12 mouse cellular contexts compared by ENCODE assay signal in the genomic region with DNA sequence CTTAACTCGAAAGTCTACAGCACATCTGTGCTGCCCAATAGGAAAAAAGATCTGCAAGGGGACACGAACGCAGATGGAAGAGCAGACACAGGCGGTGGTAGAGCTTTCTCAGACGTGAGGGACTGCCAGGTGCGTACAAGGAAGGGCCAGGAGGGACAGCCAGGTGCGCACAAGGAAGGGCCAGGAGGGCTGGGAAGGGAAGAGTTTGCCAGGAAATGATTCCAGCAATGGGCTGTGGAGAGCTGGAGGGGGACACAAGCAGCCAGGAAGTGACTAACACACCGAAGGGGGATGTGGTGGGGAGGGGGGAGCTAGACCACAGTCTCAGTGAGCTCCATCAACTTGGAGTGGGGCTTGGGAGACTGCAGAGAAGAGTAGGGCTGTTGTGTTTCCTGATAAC. TPM values are rescaled to one million over a fixed set of nuclear protein-coding genes. Genes with fewer than 3 reads are reported as not detected.
DNase-seq lines count a peak whose midpoint lies in the region; ATAC-seq lines count a peak whose summit lies in the region.
"Had no signal": no experiment of that assay in that cellular context is flagged by ENCODE, and none has a peak within 500 bp of the region (broad histone marks: within the 10 kb centered on the region; RNA-seq: fewer than 3 reads in every experiment).

No protein-coding gene starts in this region.

- no peak overlapping the region for H3K4me3 ChIP-seq in heart, embryonic 12.5 days
- H3K4me3 ChIP-seq in midbrain, embryonic 10.5 days = no peak overlapping the region
- H3K4me3 ChIP-seq in midbrain, embryonic 15.5 days = no peak overlapping the region
- no peak overlapping the region for H3K4me3 ChIP-seq in intestine, embryonic 14.5 days (ENCODE audit: low read depth, low read length)
- no peak overlapping the region for H3K4me3 ChIP-seq in stomach, embryonic 16.5 days (replicated peaks; ENCODE audit: low read length)
- H3K4me3 ChIP-seq: megakaryocyte, embryonic 14.5 days had no signal

- H3K27me3 ChIP-seq in heart, embryonic 12.5 days (replicated peaks) = no peaks in the 10 kb centered on the region
- H3K27me3 ChIP-seq in midbrain, embryonic 10.5 days (ENCODE audit: low read depth, poor library complexity, severe bottlenecking) = no peaks in the 10 kb centered on the region
- no peaks in the 10 kb centered on the region for H3K27me3 ChIP-seq in midbrain, embryonic 15.5 days (replicated peaks)
- H3K27me3 ChIP-seq in intestine, embryonic 14.5 days (replicated peaks; ENCODE audit: control insufficient read depth, insufficient read depth, low read length) = no peaks in the 10 kb centered on the region
- no peaks in the 10 kb centered on the region for H3K27me3 ChIP-seq in stomach, embryonic 16.5 days (ENCODE audit: control insufficient read depth, insufficient read depth, low read length)

- no peak for ATAC-seq in heart, embryonic 12.5 days (ENCODE audit: insufficient number of reproducible peaks, low FRiP score)
- no peak for ATAC-seq in midbrain, embryonic 15.5 days (replicated peaks)
- no peak for ATAC-seq in intestine, embryonic 14.5 days (replicated peaks; ENCODE audit: low FRiP score, low TSS enrichment, low read depth)
- no peak for ATAC-seq in stomach, embryonic 16.5 days (ENCODE audit: insufficient read depth, low FRiP score)
- ATAC-seq: activated CD4-positive, CD25-positive, alpha-beta regulatory T cell, adult 4 months; forebrain, postnatal 0 days had no signal

- no peaks in the 10 kb centered on the region for H3K36me3 ChIP-seq in heart, embryonic 12.5 days
- peaks cover 17% of the 10 kb centered on the region for H3K36me3 ChIP-seq in midbrain, embryonic 10.5 days
- H3K36me3 ChIP-seq in midbrain, embryonic 15.5 days (replicated peaks) = no peaks in the 10 kb centered on the region
- H3K36me3 ChIP-seq in intestine, embryonic 14.5 days (ENCODE audit: control insufficient read depth, insufficient read depth, low read length) = no peaks in the 10 kb centered on the region
- no peaks in the 10 kb centered on the region for H3K36me3 ChIP-seq in stomach, embryonic 16.5 days (ENCODE audit: control insufficient read depth, insufficient read depth, low read length)

- no peak for DNase-seq in heart, adult 11 months
- no peak for DNase-seq in midbrain, embryonic 10.5 days (ENCODE audit: low spot score)
- no peak for DNase-seq in intestine, embryonic 14.5 days (ENCODE audit: low spot score)
- no peak for DNase-seq in right cerebral cortex, postnatal 10 days (ENCODE audit: low spot score in 2 of 2)
- no peak for DNase-seq in MN1 (ENCODE audit: low spot score)
- DNase-seq: forebrain, postnatal 0 days; thymus, adult 18-20 months had no signal

- H3K9ac ChIP-seq in heart, embryonic 12.5 days = peak overlapping the region; percentile 36
- H3K9ac ChIP-seq in midbrain, embryonic 15.5 days = no peak overlapping the region
- H3K9ac ChIP-seq in intestine, embryonic 14.5 days (ENCODE audit: low read length) = 0 out of 2 replicates have a peak overlapping the region, but pooled peaks have one; percentile 5
- H3K9ac ChIP-seq in stomach, embryonic 16.5 days (ENCODE audit: low read length) = peak overlapping the region; percentile 4; the same call in 1 of the 2 replicates
- H3K9ac ChIP-seq: forebrain, postnatal 0 days had no signal

- WGBS in heart, embryonic 12.5 days = 35% methylated on average over 8 of the region's 8 CpGs
- 35% methylated on average over 8 of the region's 8 CpGs for WGBS in midbrain, embryonic 10.5 days
- WGBS in midbrain, embryonic 15.5 days = 28% methylated on average over 8 of the region's 8 CpGs
- 33% methylated on average over 8 of the region's 8 CpGs for WGBS in intestine, embryonic 14.5 days
- 27% methylated on average over 8 of the region's 8 CpGs for WGBS in stomach, embryonic 16.5 days

- H3K4me2 ChIP-seq in heart, embryonic 12.5 days = peak overlapping the region; percentile 36
- H3K4me2 ChIP-seq in midbrain, embryonic 15.5 days = no peak overlapping the region
- H3K4me2 ChIP-seq in intestine, embryonic 14.5 days (ENCODE audit: low read length) = 0 out of 2 replicates have a peak overlapping the region, but pooled peaks have one; percentile 11
- no peak overlapping the region for H3K4me2 ChIP-seq in stomach, embryonic 16.5 days (ENCODE audit: low read depth, low read length)

- H3K4me1 ChIP-seq in heart, embryonic 12.5 days (replicated peaks) = peaks cover 61% of the 10 kb centered on the region
- peaks cover 47% of the 10 kb centered on the region for H3K4me1 ChIP-seq in midbrain, embryonic 10.5 days
- peaks cover 46% of the 10 kb centered on the region for H3K4me1 ChIP-seq in midbrain, embryonic 15.5 days
- peaks cover 38% of the 10 kb centered on the region for H3K4me1 ChIP-seq in intestine, embryonic 14.5 days (replicated peaks; ENCODE audit: control insufficient read depth, insufficient read depth, low read length)
- H3K4me1 ChIP-seq in stomach, embryonic 16.5 days (ENCODE audit: control insufficient read depth, insufficient read depth, low read length) = peaks cover 34% of the 10 kb centered on the region

- H3K9me3 ChIP-seq in heart, embryonic 12.5 days (replicated peaks) = no peaks in the 10 kb centered on the region
- H3K9me3 ChIP-seq in midbrain, embryonic 10.5 days (replicated peaks) = no peaks in the 10 kb centered on the region
- no peaks in the 10 kb centered on the region for H3K9me3 ChIP-seq in midbrain, embryonic 15.5 days
- H3K9me3 ChIP-seq in intestine, embryonic 14.5 days (ENCODE audit: control insufficient read depth, low read length) = no peaks in the 10 kb centered on the region
- H3K9me3 ChIP-seq in stomach, embryonic 16.5 days (replicated peaks; ENCODE audit: control insufficient read depth, low read length) = no peaks in the 10 kb centered on the region
- H3K9me3 ChIP-seq: megakaryocyte, embryonic 14.5 days had no signal

- H3K27ac ChIP-seq in heart, embryonic 12.5 days (ENCODE audit: poor library complexity, severe bottlenecking) = peak overlapping the region; percentile 45
- H3K27ac ChIP-seq in midbrain, embryonic 10.5 days (replicated peaks) = 0 out of 2 replicates have a peak overlapping the region, but pooled peaks have one; percentile 18
- H3K27ac ChIP-seq in midbrain, embryonic 15.5 days = no peak overlapping the region
- H3K27ac ChIP-seq in intestine, embryonic 14.5 days (ENCODE audit: low read depth) = peak overlapping the region; percentile 51
- peak overlapping the region; percentile 68 for H3K27ac ChIP-seq in stomach, embryonic 16.5 days (ENCODE audit: low read length)

RNA-seq across cellular contexts. Expression of a gene that starts 4.4 kb away (rescaled TPM):
- polyA plus RNA-seq in heart, embryonic 12.5 days (2016; fragmentation: Nextera tagmentation; extraction: Ambion mirVana) = 126 and 135 TPM in 2 replicates
- 134 TPM in 2 replicates for polyA plus RNA-seq in midbrain, embryonic 10.5 days (2016; fragmentation: Nextera tagmentation; extraction: Ambion mirVana)
- 156 and 168 TPM in 2 replicates for polyA plus RNA-seq in midbrain, embryonic 15.5 days (2015; fragmentation: Nextera tagmentation; extraction: Ambion mirVana)
- polyA plus RNA-seq in intestine, embryonic 14.5 days (2014; fragmentation: Nextera tagmentation; extraction: Ambion mirVana) = 172 and 187 TPM in 2 replicates
- polyA plus RNA-seq in stomach, embryonic 16.5 days (2015; fragmentation: Nextera tagmentation; extraction: Ambion mirVana) = 140 and 149 TPM in 2 replicates

Comparison
In these comparisons a context has a peak if more than half of its experiments do, and no peak if none do; other contexts are left out.
1. H3K4me2 ChIP-seq: peak in heart, embryonic 12.5 days (single experiment) and intestine, embryonic 14.5 days (single experiment); none in midbrain, embryonic 15.5 days (single experiment) and stomach, embryonic 16.5 days (single experiment).